Mouse (Mus musculus) right cerebral cortex, adult 18-20 months (tissue): ENCODE data around the gene Rap1gap2.

ENCODE experiments used
- DNase-seq: peaks from one replicate; pipeline ENCODE4 v3.0.0; 2022; ENCODE audit warnings: mixed read lengths

The Rap1gap2 gene

GRCm38 (mm10) chr11:74610545-74611176 lies at the start of gene Rap1gap2:
Gene Rap1gap2, minus strand, starts transcription at chr11:74610915.
- DNase-seq, result peak; percentile 38

GRCm38 (mm10) chr11:74660336-74660735 lies 49.6 kb upstream of the Rap1gap2 start:
- DNase-seq, result no peak

- no peak for DNase-seq
Observed at GRCm38 (mm10) chr11:74655941-74656340, 45.2 kb upstream of the Rap1gap2 start.

- no peak for DNase-seq
Observed at GRCm38 (mm10) chr11:74653385-74653784, 42.7 kb upstream of the Rap1gap2 start.

- DNase-seq, result peak; percentile 28
Observed at GRCm38 (mm10) chr11:74652791-74653191, 42.1 kb upstream of the Rap1gap2 start.

- DNase-seq, result no peak
Observed at GRCm38 (mm10) chr11:74650576-74651100, 39.9 kb upstream of the Rap1gap2 start.

- no peak for DNase-seq
Observed at GRCm38 (mm10) chr11:74649647-74650551, 39.2 kb upstream of the Rap1gap2 start.

GRCm38 (mm10) chr11:74649095-74649646 lies 38.5 kb upstream of the Rap1gap2 start, which contains the start of gene Cluh:
Gene Cluh, plus strand, starts transcription at chr11:74649495.
- DNase-seq, result peak; percentile 98

GRCm38 (mm10) chr11:74648676-74649075 lies 38.0 kb upstream of the Rap1gap2 start:
- no peak for DNase-seq

GRCm38 (mm10) chr11:74647966-74648365 lies 37.3 kb upstream of the Rap1gap2 start:
- no peak for DNase-seq

- DNase-seq, result no peak
Observed at GRCm38 (mm10) chr11:74639628-74640027, 28.9 kb upstream of the Rap1gap2 start.

- DNase-seq, result no peak
Observed at GRCm38 (mm10) chr11:74638791-74639411, 28.2 kb upstream of the Rap1gap2 start.

GRCm38 (mm10) chr11:74637971-74638790 lies 27.5 kb upstream of the Rap1gap2 start:
- DNase-seq, result peak; percentile 85

GRCm38 (mm10) chr11:74637486-74637885 lies 26.8 kb upstream of the Rap1gap2 start:
- DNase-seq, result no peak

GRCm38 (mm10) chr11:74634490-74635275 lies 24.0 kb upstream of the Rap1gap2 start:
- DNase-seq, result peak; percentile 60

GRCm38 (mm10) chr11:74631880-74632789 lies 21.4 kb upstream of the Rap1gap2 start:
- no peak for DNase-seq

- DNase-seq, result no peak
Observed at GRCm38 (mm10) chr11:74627481-74627880, 16.8 kb upstream of the Rap1gap2 start.

GRCm38 (mm10) chr11:74625333-74625732 lies 14.6 kb upstream of the Rap1gap2 start:
- no peak for DNase-seq

GRCm38 (mm10) chr11:74623693-74624092 lies 13.0 kb upstream of the Rap1gap2 start:
- no peak for DNase-seq
